Mouse (Mus musculus) liver, postnatal 0 days (tissue): ENCODE results near the gene Cacul1.

Experiments
- CTCF ChIP-seq: sonication (generic); IDR thresholded peaks from 2 replicates; pipeline ENCODE4 v1.5.1; 2016; ENCODE audit warnings: antibody characterized with exemption, low read depth
- EP300 ChIP-seq: IDR thresholded peaks from 2 replicates; pipeline ENCODE4 v1.6.1; 2016; ENCODE audit warnings: antibody characterized with exemption, low read depth, mild to moderate bottlenecking

- TF ChIP-seq CTCF (no peak), EP300 (no peak)
Measured at GRCm38 (mm10) chr19:60615470-60616200, 34.8 kb upstream of the Cacul1 start.
